Mouse (Mus musculus): ENCODE results near the gene Ndufaf8.

The Ndufaf8 gene

DNA sequence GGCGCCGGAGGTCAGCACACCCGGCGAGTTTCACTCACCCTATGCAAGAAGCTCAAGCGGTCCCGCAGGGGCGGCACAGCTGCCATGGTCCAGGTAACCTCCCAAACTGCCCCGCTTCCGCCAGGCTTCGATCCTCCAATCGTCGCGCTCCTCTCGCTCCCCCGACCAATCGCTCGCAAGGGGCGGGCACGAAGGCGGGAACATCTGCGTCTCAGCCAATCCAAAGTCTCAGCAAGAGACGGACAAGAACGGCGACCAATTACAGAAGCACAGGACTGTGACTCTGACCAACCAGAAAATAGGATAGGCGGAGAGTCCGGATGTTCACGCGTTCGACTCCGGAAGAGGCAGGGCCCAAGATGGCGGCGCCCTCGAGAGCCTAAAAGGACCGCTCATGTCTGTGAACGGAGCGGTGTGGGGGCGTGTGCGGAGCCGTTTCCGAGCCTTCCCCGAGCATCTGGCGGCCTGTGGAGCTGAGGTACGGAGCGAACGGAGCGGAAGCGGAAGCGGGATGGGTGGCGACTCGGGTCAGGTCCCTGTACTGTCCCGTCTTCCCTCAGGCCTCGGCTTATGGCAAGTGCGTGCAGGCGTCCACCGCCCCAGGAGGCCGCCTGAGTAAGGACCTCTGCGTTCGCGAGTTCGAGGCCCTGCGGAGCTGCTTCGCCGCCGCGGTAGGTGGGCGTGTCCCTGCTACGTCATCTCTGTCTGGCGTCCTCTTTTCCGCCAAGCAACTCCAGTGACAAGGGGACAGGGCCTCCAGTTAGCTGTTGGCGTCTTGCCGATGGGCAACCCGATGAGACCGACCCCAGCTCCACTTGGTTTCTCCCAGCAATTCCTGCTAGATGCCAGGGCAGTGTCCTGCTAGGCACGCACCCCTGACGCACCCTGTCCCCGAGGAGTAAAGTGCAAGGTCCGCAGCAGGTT, at the start of gene Ndufaf8, which contains the start of gene Tepsin:
Gene Ndufaf8 (plus strand): TSS at position 341 of the 924 bp plus-strand sequence.
Gene Tepsin (minus strand): TSS at position 144 of the 924 bp plus-strand sequence.
- peak; percentile 97 for DNase-seq (ENCODE audit: low spot score)

DNA sequence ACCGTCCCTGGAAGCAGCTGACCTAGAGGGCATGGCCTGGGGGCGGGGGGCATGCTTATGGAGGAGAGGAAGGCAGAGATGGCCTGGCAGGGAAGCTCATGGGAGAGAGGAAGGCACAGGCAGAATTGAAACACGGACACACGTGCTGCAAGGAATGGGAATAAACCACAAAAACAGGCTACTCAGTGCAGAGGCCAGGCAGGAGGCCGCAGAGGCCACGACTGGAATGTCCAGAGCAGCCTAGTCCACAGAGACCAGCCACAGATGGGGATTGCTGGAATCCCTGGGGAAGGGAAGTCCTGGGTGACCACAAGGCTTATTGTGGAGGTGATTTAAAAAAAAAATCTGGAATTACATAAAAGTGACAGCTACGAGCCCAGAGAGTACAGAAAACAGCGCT, 49.7 kb upstream of the Ndufaf8 start:
- DNase-seq (ENCODE audit: low spot score) = no peak

DNA sequence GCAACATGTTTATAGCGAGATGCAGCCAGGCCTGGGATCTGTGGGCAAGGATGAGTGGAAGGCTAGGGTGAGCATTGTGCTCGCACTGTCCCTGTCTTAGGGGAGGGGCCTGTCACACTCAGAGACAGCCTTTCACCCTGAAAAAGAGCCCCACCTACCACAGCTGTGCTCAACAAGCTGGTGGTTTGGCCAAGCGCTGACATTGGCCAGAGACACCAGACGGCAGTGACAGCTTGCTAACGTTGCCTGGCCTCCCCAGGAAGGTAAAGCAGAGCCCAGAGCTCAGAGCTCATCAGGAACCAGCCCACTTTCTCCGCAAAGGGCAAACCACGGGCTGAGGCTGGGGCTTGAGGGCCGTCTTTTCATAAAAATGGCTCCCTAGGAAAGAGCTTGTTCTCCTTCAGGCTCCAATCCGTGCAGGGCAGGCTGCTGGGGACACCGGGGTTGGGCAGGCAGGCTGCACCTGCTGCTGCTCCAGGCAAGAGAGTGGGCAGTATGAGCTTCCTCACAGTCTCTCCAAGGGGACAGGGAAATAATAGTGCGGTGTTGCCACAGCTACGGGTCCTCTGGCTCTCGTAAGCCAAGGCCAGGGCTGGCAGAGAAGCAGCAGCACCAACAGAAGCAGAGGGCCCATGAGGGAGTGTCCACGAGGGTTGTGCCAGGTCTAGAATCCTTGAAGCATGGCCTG, 47.5 kb upstream of the Ndufaf8 start:
- no peak for DNase-seq (ENCODE audit: low spot score)

- DNase-seq (ENCODE audit: low spot score) = no peak
Measured at GRCm38 (mm10) chr11:120052274-120052673, 46.5 kb upstream of the Ndufaf8 start.

DNA sequence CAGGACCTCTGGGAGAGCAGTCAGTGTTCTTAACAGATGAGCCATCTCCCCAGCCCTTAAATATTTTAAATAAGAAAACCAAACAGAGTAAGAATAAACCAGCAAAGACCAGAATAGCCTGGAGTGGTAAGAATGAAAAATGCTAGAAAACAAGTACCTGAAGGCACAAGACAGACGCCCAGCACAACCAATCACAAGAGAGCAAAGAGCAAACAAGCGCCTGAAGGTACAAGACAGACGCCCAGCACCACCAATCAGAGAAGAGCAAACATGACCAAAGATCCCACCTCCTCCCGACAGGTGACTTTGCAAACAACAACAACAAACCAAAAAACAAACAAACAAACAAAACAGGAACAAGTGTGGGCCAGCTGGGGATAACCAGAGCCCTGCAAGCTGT, 44.9 kb upstream of the Ndufaf8 start:
- DNase-seq (ENCODE audit: low spot score) = no peak

DNA sequence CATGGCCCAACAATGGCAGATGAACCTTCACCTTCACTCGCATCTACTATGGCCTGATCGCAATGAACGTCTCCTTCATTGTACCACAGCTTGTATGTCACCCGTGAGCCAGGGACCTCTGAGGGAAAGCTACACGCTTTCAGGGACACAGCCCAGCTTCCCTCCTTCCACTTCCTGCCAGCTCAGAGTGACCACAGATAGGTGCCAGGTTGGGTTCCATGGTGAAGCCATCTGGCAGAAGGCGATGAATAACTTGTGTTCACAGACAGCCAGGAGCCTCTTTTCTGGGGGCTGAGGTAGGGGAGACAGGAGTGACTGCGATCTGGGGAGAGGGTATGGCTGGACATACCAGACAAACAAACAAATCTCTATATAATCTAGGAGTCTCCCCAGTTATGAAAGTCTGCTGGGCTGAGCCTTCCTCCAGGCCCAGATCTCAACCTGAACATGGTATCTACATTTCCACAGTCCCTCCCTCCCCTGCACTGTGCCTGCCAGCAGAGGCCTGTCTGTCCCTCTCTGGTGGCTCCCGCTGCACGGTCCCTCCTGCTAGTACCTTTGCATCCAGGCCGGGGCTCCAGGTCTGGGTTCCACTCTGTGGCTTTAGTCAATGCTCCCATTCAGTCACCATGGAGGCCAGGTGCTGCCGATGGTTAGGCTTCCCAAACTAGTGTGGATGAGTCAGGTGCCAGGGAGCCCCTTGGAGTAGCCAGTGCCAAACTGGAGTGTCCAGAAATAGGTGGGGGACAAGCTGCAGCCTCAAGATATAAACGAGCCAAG, 42.6 kb upstream of the Ndufaf8 start:
- no peak for DNase-seq (ENCODE audit: low spot score)

- DNase-seq (ENCODE audit: low spot score) = no peak
Measured at GRCm38 (mm10) chr11:120060634-120061033, 38.1 kb upstream of the Ndufaf8 start.

DNA sequence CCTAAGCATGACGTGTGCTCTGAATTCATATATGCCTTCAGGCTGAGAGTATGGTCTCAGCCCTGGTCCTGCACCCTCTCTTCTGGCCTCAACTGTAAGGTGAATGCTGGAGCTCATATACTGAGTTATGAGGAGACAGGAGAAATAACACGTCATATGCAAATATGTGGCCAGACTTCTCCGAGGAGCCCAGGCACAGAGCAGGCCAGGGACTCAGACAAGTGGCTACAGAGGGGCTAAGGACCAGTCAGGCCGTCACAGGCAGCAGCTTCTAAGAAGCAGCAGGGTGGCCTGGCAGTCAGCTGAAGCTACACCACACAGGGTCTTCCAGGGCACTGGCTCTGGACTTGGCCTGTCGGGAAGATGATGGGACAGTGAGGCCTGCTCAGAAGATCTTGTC, 35.4 kb upstream of the Ndufaf8 start:
- no peak for DNase-seq (ENCODE audit: low spot score)

GRCm38 (mm10) chr11:120064006-120064667, 34.6 kb upstream of the Ndufaf8 start:
- DNase-seq (ENCODE audit: low spot score) = no peak

DNA sequence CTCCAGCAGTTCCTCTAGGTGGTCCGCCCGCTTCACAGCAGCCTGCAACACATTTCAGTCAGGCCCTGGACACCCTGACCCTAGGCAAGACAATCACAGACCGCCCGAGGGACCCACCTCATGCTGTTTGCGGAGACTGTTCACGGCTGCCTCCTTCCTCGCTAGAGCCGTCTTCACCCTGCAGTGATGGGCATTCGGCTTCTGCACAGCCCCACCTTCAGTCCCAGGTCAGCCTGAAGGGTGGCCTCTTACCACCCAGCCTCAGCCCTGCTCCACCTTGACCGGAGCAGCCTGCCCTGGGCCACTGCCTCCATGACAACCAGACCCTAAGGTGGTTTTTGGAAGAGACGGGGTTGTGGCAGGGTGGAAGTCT, 34.1 kb upstream of the Ndufaf8 start:
- no peak for DNase-seq (ENCODE audit: low spot score)

GRCm38 (mm10) chr11:120065291-120065690, 33.4 kb upstream of the Ndufaf8 start:
- peak; percentile 13 for DNase-seq (ENCODE audit: low spot score)

- no peak for DNase-seq (ENCODE audit: low spot score)
Measured at GRCm38 (mm10) chr11:120067834-120068233, 30.9 kb upstream of the Ndufaf8 start.

DNA sequence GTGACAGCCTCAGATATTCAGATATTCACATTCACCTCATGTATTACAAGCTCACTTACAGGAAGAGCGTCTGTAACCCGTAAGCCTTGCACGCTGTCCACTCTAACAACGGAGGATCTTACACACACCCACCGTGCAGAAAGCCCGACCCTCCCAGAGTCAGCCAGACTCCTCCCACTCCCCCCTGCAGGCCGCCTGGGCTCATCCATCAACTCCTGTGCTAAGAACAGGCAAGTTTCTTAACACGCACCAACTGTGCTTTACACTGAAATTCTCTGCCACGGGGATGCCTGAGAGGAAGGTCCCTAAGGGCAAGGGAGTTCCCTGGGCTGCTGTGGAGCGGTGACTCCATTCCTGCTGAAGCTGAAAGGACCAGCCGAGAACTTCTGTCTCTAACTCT, 29.5 kb upstream of the Ndufaf8 start:
- DNase-seq (ENCODE audit: low spot score) = no peak

GRCm38 (mm10) chr11:120070286-120070930, 28.3 kb upstream of the Ndufaf8 start:
- DNase-seq (ENCODE audit: low spot score) = no peak

DNA sequence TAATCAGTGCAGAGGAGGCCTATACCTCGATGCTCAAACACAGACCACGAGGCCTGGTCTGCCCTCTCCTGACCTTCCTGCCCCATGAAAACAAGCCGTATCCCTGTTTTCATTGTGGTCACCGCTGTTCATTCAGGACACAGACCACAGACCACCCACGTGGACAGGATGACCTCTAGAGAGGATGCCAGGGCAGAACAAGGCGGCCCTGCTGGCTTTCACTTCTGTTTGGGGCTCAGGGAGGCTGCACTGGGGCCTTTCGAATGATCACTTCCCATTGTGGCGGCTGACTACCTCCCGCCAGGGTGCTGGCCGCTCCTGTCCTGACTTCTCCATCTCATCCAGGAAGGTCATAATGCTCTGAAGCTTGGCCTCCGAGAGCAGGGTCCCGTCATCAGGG, 27.7 kb upstream of the Ndufaf8 start:
- DNase-seq (ENCODE audit: low spot score) = no peak

GRCm38 (mm10) chr11:120071731-120072320, 26.9 kb upstream of the Ndufaf8 start:
- DNase-seq (ENCODE audit: low spot score) = no peak

- DNase-seq (ENCODE audit: low spot score) = no peak
Measured at GRCm38 (mm10) chr11:120072986-120073647, 25.6 kb upstream of the Ndufaf8 start.

DNA sequence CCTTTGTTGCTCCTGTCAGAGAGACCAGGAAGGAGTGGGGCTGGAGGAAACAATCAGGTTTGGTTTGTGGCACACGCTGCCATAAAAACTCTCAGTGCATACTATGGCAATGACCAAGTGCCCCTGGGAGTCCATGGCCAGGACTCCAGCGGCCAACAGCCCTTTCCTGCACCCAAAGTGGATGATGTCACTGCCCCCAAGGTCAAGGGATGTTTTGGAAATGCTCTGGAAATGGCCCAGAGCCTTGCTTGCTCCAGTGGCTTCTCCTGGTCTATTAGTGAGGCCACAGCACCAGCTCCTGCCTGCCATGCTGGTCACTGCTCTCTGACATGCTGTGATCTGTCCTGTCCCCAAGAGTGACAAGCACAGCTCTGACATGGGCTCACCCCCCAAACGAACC, 22.5 kb upstream of the Ndufaf8 start:
- no peak for DNase-seq (ENCODE audit: low spot score)

GRCm38 (mm10) chr11:120080282-120080681, 18.4 kb upstream of the Ndufaf8 start:
- no peak for DNase-seq (ENCODE audit: low spot score)

DNA sequence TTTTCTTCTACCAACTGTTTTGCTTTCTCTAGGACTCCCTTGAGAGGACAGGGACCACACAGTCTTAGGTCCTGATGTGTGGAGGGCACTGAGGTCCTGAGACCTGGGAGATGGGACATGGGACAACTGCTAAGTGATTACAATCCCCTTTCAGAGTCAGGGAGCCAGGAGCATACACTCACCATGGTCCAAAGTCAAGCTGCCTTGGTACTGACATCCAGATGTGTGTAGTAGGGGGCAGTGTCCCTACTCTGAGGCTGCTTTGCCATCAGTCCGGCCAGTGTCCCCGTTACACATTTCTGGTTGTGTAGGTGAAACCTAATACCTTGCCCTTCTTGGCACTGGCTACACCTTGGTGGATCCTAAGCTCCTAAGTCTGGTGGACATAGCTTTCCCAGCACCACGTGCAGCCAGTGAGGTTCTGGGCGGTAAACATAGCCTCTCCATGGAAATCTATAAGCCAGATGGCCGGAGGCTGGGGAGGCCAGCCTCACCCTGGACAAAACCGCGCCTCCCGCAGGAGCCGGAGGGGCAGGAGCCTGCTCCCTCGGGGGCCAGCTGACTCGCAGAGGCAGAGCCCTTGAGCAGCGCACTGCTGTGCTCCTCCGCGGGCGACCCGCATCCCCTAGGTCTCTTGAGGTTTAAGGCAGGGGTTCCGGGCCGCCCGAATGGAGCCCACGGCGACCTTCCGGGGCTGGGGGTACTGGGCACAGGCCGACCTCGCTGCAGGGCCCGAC, 12.7 kb upstream of the Ndufaf8 start:
- no peak for DNase-seq (ENCODE audit: low spot score)

All from c-Kit-positive CD71-positive TER-119-positive erythroid progenitor cells, embryonic 14.5 days (primary cell).